Mouse (Mus musculus) liver, adult 2 months (tissue): ENCODE measurements around the gene Spryd3.

Experiments
- CTCF ChIP-seq: fragments of 200-500 bp; IDR thresholded peaks from 2 replicates; pipeline ENCODE4 v1.5.1; 2011; ENCODE audit warnings: low read depth, low read length, control low read depth
- POLR2A ChIP-seq: fragments of 200-500 bp; IDR thresholded peaks from 2 replicates; pipeline ENCODE4 v1.6.1; 2011; ENCODE audit warnings: low read length, control low read depth; ENCODE audit not compliant: insufficient read depth; ENCODE audit errors: extremely low read depth

- TF ChIP-seq CTCF = no peak
- TF ChIP-seq POLR2A = no peak
Observed at GRCm38 (mm10) chr15:102110701-102111494, 25.1 kb downstream of the Spryd3 start.
